Mouse (Mus musculus): ENCODE results near the gene Ptpru.

GRCm38 (mm10) chr4:131803846-131804245, 34.2 kb downstream of the Ptpru start:
- TF ChIP-seq EP300 (IDR thresholded peaks at IDR 0.05; ENCODE audit: low read depth) (no peak), CTCF (IDR thresholded peaks at IDR 0.05; ENCODE audit: low read depth) (no peak)
